Mouse (Mus musculus): ENCODE data around the gene Nptn. TPM values are rescaled to one million over a fixed set of nuclear protein-coding genes. Genes with fewer than 3 reads are reported as not detected.
"Not testable (repeated sequence)": the region's sequence is repeated elsewhere in the genome, so short reads cannot be mapped to it uniquely, and the experiment has no call there.

The Nptn gene
- polyA plus RNA-seq, 1 experiment = 262 TPM

DNA sequence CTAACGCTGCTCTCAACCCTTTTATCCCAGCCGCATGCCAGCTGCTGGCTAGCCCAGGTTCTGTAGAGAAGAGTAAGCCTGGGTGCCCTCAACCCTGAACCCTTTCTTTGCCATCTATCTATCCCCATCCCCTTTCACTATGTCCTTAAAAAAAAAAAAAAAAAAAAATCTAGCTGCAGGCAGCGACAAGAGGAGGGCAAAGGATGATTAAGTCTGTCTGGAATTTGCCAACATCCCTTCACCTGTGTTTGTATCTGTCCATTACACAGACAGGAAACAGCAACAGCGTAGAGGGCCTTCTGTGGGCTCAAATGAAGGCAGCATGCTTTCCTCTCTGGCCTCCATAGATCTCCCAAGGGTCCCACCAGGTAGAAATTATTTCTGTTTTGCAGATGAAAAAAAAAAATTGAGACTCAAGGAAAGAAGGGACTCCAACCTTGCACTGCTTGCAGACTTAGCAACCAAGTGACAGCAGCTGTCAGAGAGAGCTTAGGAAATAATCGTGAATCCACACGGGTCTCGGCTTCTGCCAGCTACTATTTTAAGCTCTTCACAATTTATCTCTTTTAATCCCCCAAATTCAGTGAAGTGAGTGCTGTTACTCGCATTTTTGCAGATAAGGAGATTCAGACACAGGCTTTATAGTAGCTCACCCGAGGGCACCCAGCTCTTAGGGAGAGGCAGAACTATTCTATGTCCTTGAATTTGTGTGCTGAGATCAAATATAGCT lies 26.2 kb upstream of the Nptn start:
- Histone ChIP-seq H3K79me2 (ENCODE audit: control insufficient read depth, insufficient read depth) (peaks cover 38% of the 10 kb centered on the region), H3K79me3 (ENCODE audit: low read depth) (peaks cover 29% of the 10 kb centered on the region), H3ac (ENCODE audit: control insufficient read depth, insufficient read length, low read depth) (no peak overlapping the region), H3K4me3 (ENCODE audit: insufficient read depth, poor library complexity, severe bottlenecking) (no peak overlapping the region), H3K27me3 (ENCODE audit: control insufficient read depth, insufficient read depth, insufficient read length) (no peaks in the 10 kb centered on the region), H3K36me3 (ENCODE audit: control insufficient read depth, insufficient read depth) (peaks cover 4% of the 10 kb centered on the region)
- TF ChIP-seq USF1 (IDR thresholded peaks at IDR 0.05; ENCODE audit: low read depth) = no peak
- peak; percentile 54 for TF ChIP-seq MYOD1 (IDR thresholded peaks at IDR 0.05; ENCODE audit: control insufficient read depth, insufficient read length, low read depth)

DNA sequence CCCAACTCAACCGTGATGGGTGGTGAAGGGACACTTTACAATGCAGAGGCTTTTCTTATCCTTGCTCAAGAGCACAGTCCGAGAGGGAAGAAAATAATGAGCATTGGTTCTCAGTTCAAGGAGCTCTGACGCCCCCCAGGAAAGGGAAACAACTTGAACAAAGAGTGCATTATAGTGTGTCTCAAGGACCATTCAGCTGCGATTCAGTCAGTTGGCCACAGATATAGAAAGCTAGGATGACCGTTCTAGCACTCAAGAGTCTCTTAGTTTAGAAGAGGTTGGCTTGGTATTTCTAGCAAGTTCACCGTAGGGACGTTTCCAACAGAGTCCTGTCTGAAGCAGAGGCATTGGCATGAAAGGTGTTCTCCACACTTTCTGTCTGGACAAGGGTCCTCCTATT lies 25.4 kb upstream of the Nptn start:
- Histone ChIP-seq H3K27me3 (ENCODE audit: control insufficient read depth, insufficient read depth, insufficient read length) (no peaks in the 10 kb centered on the region), H3K4me3 (ENCODE audit: insufficient read depth, poor library complexity, severe bottlenecking) (no peak overlapping the region), H3ac (ENCODE audit: control insufficient read depth, insufficient read length, low read depth) (no peak overlapping the region), H3K79me2 (ENCODE audit: control insufficient read depth, insufficient read depth) (peaks cover 31% of the 10 kb centered on the region), H3K36me3 (ENCODE audit: control insufficient read depth, insufficient read depth) (peaks cover 2% of the 10 kb centered on the region), H3K79me3 (ENCODE audit: low read depth) (peaks cover 22% of the 10 kb centered on the region)
- TF ChIP-seq MYOG (IDR thresholded peaks at IDR 0.05; ENCODE audit: control insufficient read depth, extremely low read depth, insufficient read length) (no peak), MAX (IDR thresholded peaks at IDR 0.05) (no peak), CTCF (IDR thresholded peaks at IDR 0.05; ENCODE audit: control insufficient read depth, insufficient read depth, insufficient read length) (no peak)

DNA sequence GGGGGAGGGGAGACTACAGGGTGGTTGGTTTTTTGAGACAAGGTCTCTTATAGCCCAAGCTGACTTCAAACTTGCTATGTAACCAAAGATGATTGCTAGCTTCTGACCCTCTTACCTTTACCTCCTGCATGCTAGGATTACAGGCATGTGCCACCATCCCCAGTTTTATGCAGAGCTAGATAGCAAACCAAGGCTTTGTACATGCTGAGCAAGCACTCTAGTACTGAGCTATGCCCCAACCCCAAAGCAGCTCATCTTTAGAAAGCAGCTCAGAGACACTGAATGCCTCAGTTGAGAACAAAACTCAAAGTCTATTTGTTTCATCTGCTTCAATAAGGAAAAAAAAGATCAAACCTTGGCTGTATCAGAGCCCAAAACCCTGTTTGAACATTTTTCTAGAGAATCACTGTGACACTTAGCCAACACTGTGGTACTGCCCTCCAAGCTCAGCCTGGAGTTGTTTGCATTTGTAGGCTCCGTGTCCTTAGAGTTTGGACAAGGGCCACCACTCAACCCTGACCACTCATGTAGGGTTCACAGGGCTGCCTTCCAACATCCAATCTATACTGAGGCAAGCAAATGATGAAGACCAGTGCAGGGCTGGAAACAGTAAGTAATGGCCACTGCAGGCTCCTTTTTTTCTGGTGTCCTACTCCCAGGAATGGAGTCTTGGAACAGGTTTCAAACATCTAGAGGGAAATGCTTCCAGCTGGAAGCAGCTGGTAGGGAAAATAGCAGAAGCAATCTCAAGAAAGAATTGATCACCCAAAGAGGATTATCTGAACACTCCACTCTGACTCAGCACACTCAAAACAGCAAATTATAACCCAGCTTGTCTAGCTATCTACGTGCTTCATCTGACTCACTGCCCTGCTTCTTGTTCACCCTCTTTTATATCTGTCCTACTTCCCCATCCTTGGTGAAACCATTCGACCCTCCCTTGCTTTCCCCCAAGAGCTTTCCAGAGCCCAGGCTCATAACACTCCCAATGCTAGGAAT lies 24.3 kb upstream of the Nptn start:
- TF ChIP-seq MYOD1 (IDR thresholded peaks at IDR 0.05; ENCODE audit: control insufficient read depth, insufficient read length, low read depth) (no peak), CEBPB (IDR thresholded peaks at IDR 0.05; ENCODE audit: low read depth) (no peak), MAX (IDR thresholded peaks at IDR 0.05) (no peak)
- Histone ChIP-seq H3K4me3 (ENCODE audit: insufficient read depth, poor library complexity, severe bottlenecking) (no peak overlapping the region), H3K79me2 (ENCODE audit: control insufficient read depth, insufficient read depth) (peaks cover 19% of the 10 kb centered on the region), H3K79me3 (ENCODE audit: low read depth) (peaks cover 17% of the 10 kb centered on the region), H3ac (ENCODE audit: control insufficient read depth, insufficient read length, low read depth) (no peak overlapping the region), H3K36me3 (ENCODE audit: control insufficient read depth, insufficient read depth) (no peaks in the 10 kb centered on the region), H3K27me3 (ENCODE audit: control insufficient read depth, insufficient read depth, insufficient read length) (no peaks in the 10 kb centered on the region)

DNA sequence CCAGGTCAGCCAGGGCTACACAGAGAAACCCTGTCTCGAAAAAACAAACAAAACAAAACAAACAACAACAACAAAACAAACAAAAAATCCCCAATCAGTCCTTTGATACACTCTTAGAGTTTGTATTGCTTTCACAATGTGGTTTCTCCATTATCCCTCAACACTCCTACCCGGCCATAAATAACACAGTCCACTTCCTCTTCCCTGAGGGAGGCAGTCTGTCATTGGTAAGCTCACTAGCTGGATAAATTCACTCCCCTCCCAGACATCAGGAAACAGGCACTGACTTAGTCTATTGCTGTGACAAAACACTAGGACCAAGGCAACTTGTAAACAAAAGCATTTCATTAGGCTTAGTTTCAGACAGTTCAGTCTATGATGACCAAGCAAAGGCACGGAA lies 21.8 kb upstream of the Nptn start:
- Histone ChIP-seq H3K4me3 (ENCODE audit: insufficient read depth, poor library complexity, severe bottlenecking) (no peak overlapping the region), H3K79me2 (ENCODE audit: control insufficient read depth, insufficient read depth) (no peaks in the 10 kb centered on the region), H3K79me3 (ENCODE audit: low read depth) (no peaks in the 10 kb centered on the region), H3K27me3 (ENCODE audit: control insufficient read depth, insufficient read depth, insufficient read length) (no peaks in the 10 kb centered on the region), H3K36me3 (ENCODE audit: control insufficient read depth, insufficient read depth) (no peaks in the 10 kb centered on the region), H3ac (ENCODE audit: control insufficient read depth, insufficient read length, low read depth) (no peak overlapping the region)
- no peak for TF ChIP-seq CEBPB (IDR thresholded peaks at IDR 0.05; ENCODE audit: low read depth)
- no peak for TF ChIP-seq FOSL1 (IDR thresholded peaks at IDR 0.05; ENCODE audit: insufficient read depth, low read length, poor library complexity, severe bottlenecking)
- no peak for TF ChIP-seq MYOG (IDR thresholded peaks at IDR 0.05; ENCODE audit: control insufficient read depth, extremely low read depth, insufficient read length)
- no peak for TF ChIP-seq MAX (IDR thresholded peaks at IDR 0.05)
- TF ChIP-seq USF1 (IDR thresholded peaks at IDR 0.05; ENCODE audit: low read depth) = no peak
- no peak for TF ChIP-seq MYOD1 (IDR thresholded peaks at IDR 0.05; ENCODE audit: control insufficient read depth, insufficient read length, low read depth)
- no peak for TF ChIP-seq CTCF (IDR thresholded peaks at IDR 0.05; ENCODE audit: control insufficient read depth, insufficient read depth, insufficient read length)

DNA sequence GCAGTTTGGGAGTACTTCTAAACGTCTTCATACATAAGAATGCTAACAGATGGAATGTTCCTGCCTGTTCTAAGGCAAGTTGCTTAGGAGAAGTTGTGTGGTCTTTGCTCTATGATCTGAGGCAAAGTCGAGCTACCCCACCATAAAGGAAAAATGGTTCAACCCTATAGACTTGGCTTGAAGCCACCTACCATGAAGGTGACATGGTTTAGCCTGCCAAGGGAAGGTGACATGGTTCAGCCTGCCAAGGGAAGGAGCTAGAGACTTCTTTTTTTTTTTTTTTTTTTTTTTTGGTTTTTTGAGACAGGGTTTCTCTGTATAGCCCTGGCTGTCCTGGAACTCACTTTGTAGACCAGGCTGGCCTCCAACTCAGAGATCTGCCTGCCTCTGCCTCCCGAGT lies 16.1 kb upstream of the Nptn start:
- H3ac ChIP-seq (ENCODE audit: control insufficient read depth, insufficient read length, low read depth); H3K4me3 ChIP-seq (ENCODE audit: insufficient read depth, poor library complexity, severe bottlenecking); H3K27me3 ChIP-seq (ENCODE audit: control insufficient read depth, insufficient read depth, insufficient read length); H3K36me3 ChIP-seq (ENCODE audit: control insufficient read depth, insufficient read depth); H3K79me2 ChIP-seq (ENCODE audit: control insufficient read depth, insufficient read depth); H3K79me3 ChIP-seq (ENCODE audit: low read depth): not testable (repeated sequence)

DNA sequence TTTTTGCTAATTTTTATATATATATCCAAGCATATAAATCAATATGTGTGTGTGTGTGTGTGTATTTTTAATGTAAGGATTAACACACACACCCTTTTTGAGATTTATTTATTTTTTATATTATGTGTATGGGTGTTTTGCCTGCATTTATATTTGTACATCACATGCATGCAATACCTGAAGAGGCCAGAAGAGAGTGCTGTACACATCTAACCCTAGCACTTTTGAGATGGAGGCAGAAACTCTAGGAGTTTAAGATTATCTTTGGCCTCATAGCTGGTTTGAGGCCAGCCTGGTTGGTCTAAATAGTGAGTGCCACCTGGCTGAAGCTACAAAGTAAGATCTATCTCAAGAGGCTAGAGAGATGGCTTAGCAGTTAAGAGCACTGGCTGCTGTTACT lies 14.4 kb upstream of the Nptn start:
- TF ChIP-seq MYOG (IDR thresholded peaks at IDR 0.05; ENCODE audit: control insufficient read depth, extremely low read depth, insufficient read length) = no peak
- no peak for TF ChIP-seq MAX (IDR thresholded peaks at IDR 0.05)
- TF ChIP-seq FOSL1 (IDR thresholded peaks at IDR 0.05; ENCODE audit: insufficient read depth, low read length, poor library complexity, severe bottlenecking) = no peak
- no peak for TF ChIP-seq CTCF (IDR thresholded peaks at IDR 0.05; ENCODE audit: control insufficient read depth, insufficient read depth, insufficient read length)
- no peak for TF ChIP-seq USF1 (IDR thresholded peaks at IDR 0.05; ENCODE audit: low read depth)
- TF ChIP-seq MYOD1 (IDR thresholded peaks at IDR 0.05; ENCODE audit: control insufficient read depth, insufficient read length, low read depth) = no peak
- TF ChIP-seq CEBPB (IDR thresholded peaks at IDR 0.05; ENCODE audit: low read depth) = no peak
- no peaks in the 10 kb centered on the region for H3K36me3 ChIP-seq (ENCODE audit: control insufficient read depth, insufficient read depth)
- H3K79me3 ChIP-seq (ENCODE audit: low read depth) = no peaks in the 10 kb centered on the region
- H3K79me2 ChIP-seq (ENCODE audit: control insufficient read depth, insufficient read depth) = no peaks in the 10 kb centered on the region
- H3K27me3 ChIP-seq (ENCODE audit: control insufficient read depth, insufficient read depth, insufficient read length) = no peaks in the 10 kb centered on the region
- no peak overlapping the region for H3K4me3 ChIP-seq (ENCODE audit: insufficient read depth, poor library complexity, severe bottlenecking)
- no peak overlapping the region for H3ac ChIP-seq (ENCODE audit: control insufficient read depth, insufficient read length, low read depth)
